8 mouse cellular contexts compared by ENCODE assay signal in genomic region chr4:116143891-116144717, GRCm38 (mm10). TPM values are rescaled to one million over a fixed set of nuclear protein-coding genes. Genes with fewer than 3 reads are reported as not detected.
DNase-seq lines count a peak whose midpoint lies in the region; ATAC-seq and TF ChIP-seq lines count a peak whose summit lies in the region.

No protein-coding gene starts in this region.

- peak overlapping the region; percentile 29 for H3K9ac ChIP-seq in ES-E14 (ENCODE audit: insufficient read depth, low read depth, low read length, poor library complexity, severe bottlenecking)
- peak overlapping the region; percentile 57 for H3K9ac ChIP-seq in forebrain, embryonic 15.5 days (replicated peaks)
- peak overlapping the region; percentile 56 for H3K9ac ChIP-seq in lung, embryonic 15.5 days

- no peaks in the 10 kb centered on the region for H3K9me3 ChIP-seq in ES-E14 (ENCODE audit: control insufficient read depth, insufficient read depth, low read depth, low read length)
- H3K9me3 ChIP-seq in forebrain, embryonic 15.5 days = no peaks in the 10 kb centered on the region
- H3K9me3 ChIP-seq in lung, embryonic 15.5 days = no peaks in the 10 kb centered on the region

- peaks cover 10 to 15% of the 10 kb centered on the region in 2 experiments; a peak in 3 of 4 replicates for H3K4me1 ChIP-seq in ES-E14 (ENCODE audit: control insufficient read depth in 2 of 2, insufficient read depth in 2 of 2, low read length in 2 of 2, poor library complexity in 1 of 2)
- peaks cover 18% of the 10 kb centered on the region for H3K4me1 ChIP-seq in forebrain, embryonic 15.5 days
- peaks cover 15% of the 10 kb centered on the region for H3K4me1 ChIP-seq in lung, embryonic 15.5 days
- H3K4me1 ChIP-seq in olfactory bulb, adult 2 months (ENCODE audit: control insufficient read depth, insufficient read depth, low read length) = peaks cover 19% of the 10 kb centered on the region

- no peaks in the 10 kb centered on the region for H3K27me3 ChIP-seq in forebrain, embryonic 15.5 days
- H3K27me3 ChIP-seq in lung, embryonic 15.5 days = no peaks in the 10 kb centered on the region

- H3K27ac ChIP-seq in ES-E14 (ENCODE audit: insufficient read depth, low read depth, low read length, poor library complexity, severe bottlenecking) = no peak overlapping the region
- H3K27ac ChIP-seq in forebrain, embryonic 15.5 days (replicated peaks) = no peak overlapping the region
- no peak overlapping the region for H3K27ac ChIP-seq in lung, embryonic 15.5 days
- no peak overlapping the region for H3K27ac ChIP-seq in olfactory bulb, adult 2 months (ENCODE audit: insufficient read depth, low read depth, low read length)

- no peaks in the 10 kb centered on the region for H3K36me3 ChIP-seq in ES-E14 (ENCODE audit: control insufficient read depth, insufficient read depth, low read length, poor library complexity, severe bottlenecking)
- H3K36me3 ChIP-seq in forebrain, embryonic 15.5 days = no peaks in the 10 kb centered on the region
- H3K36me3 ChIP-seq in lung, embryonic 15.5 days = no peaks in the 10 kb centered on the region

- H3K4me3 ChIP-seq in ES-E14 (ENCODE audit: insufficient read depth in 1 of 2, low read depth in 1 of 2, low read length in 2 of 2, poor library complexity in 1 of 2, severe bottlenecking in 1 of 2) = peak overlapping the region; percentile 69 to 79
- H3K4me3 ChIP-seq in forebrain, embryonic 15.5 days = peak overlapping the region; percentile 65
- peak overlapping the region; percentile 63 for H3K4me3 ChIP-seq in lung, embryonic 15.5 days
- peak overlapping the region; percentile 58 for H3K4me3 ChIP-seq in olfactory bulb, adult 2 months (ENCODE audit: insufficient read depth, low read depth, low read length)

- H3K4me2 ChIP-seq in forebrain, embryonic 15.5 days (replicated peaks) = peak overlapping the region; percentile 97
- peak overlapping the region; percentile 94 for H3K4me2 ChIP-seq in lung, embryonic 15.5 days

- TF ChIP-seq POLR2A in olfactory bulb, adult 2 months (IDR thresholded peaks at IDR 0.05; ENCODE audit: insufficient read depth, low read depth, low read length) = peak; percentile 44; the same call in 1 of the 2 replicates

- DNase-seq in ES-E14 (ENCODE audit: low read depth, low spot score) = no peak
- peak; percentile 48 for DNase-seq in heart, postnatal 25 days (ENCODE audit: low spot score)
- peak; percentile 80 to 82 for DNase-seq in kidney, postnatal 4 days
- DNase-seq in thymus, postnatal 10 days (ENCODE audit: low spot score in 2 of 2) = peak; percentile 49 to 60

- ATAC-seq in cerebellum, adult (ENCODE audit: insufficient number of reproducible peaks, low FRiP score, low TSS enrichment) = peak; percentile 12; the same call in 1 of the 2 replicates
- peak; percentile 85 for ATAC-seq in forebrain, embryonic 15.5 days (replicated peaks)
- peak; percentile 85 for ATAC-seq in lung, embryonic 15.5 days (ENCODE audit: borderline replicate concordance, extremely low read depth, low FRiP score, low TSS enrichment)

- under 1% methylated on average over 41 of the region's 47 CpGs for WGBS in forebrain, embryonic 15.5 days
- WGBS in lung, embryonic 15.5 days = 1% methylated on average over 47 of the region's 47 CpGs
- under 1% methylated on average over 47 of the region's 47 CpGs for WGBS in olfactory bulb, adult 2 months

- TF ChIP-seq CTCF in olfactory bulb, adult 2 months (IDR thresholded peaks at IDR 0.05; ENCODE audit: insufficient read depth, low read depth, low read length) = no peak

- in situ Hi-C loops in ES-E14 (cut with MboI; ENCODE audit: low sequenced_read_pairs in 2 of 2, unreplicated experiment in 2 of 2) = no loop called here

- intact Hi-C loops in heart, postnatal 25 days (cut with DNase I) = no loop called here

TF ChIP-seq in ES-E14, 5 proteins besides CTCF, POLR2A, EP300 and RAD21:
- no peak for TF ChIP-seq ZNF384 (IDR thresholded peaks at IDR 0.05; ENCODE audit: low read depth, low read length)
- TF ChIP-seq CHD2 (IDR thresholded peaks at IDR 0.05; ENCODE audit: low read depth, low read length) = no peak
- TF ChIP-seq ZC3H11A (IDR thresholded peaks at IDR 0.05; ENCODE audit: borderline replicate concordance, low read depth, low read length) = no peak
- TF ChIP-seq MAFK (IDR thresholded peaks at IDR 0.05; ENCODE audit: insufficient read depth, low read depth, low read length) = no peak
- TF ChIP-seq HCFC1 (IDR thresholded peaks at IDR 0.05; ENCODE audit: borderline replicate concordance, insufficient read depth, low read length) = no peak

RNA-seq across cellular contexts. Expression of gene Lurap1, which starts 7.0 kb away (rescaled TPM):
- 0.49 and 0.95 TPM in 2 replicates for total RNA-seq in ES-E14 (2012; rRNA removed)
- polyA plus RNA-seq in forebrain, embryonic 15.5 days (2015; fragmentation: Nextera tagmentation; extraction: Ambion mirVana) = 2.4 TPM in 2 replicates
- 1 to 10 TPM; 3.3 to 3.9 TPM for total RNA-seq in heart, postnatal 25 days (2021)
- polyA plus RNA-seq in lung, embryonic 15.5 days (2015; fragmentation: Nextera tagmentation; extraction: Ambion mirVana) = 2.8 and 3.3 TPM in 2 replicates
- polyA plus RNA-seq in olfactory bulb, adult 2 months (2012; ENCODE audit: insufficient read depth, insufficient read length, low replicate concordance, missing spikeins) = not detected in 2 replicates

RNA-seq across cellular contexts. Expression of gene Pomgnt1, which starts 20.5 kb away (rescaled TPM):
- total RNA-seq in ES-E14 (2012; rRNA removed) = 48.6 and 51.5 TPM in 2 replicates
- polyA plus RNA-seq in forebrain, embryonic 15.5 days (2015; fragmentation: Nextera tagmentation; extraction: Ambion mirVana) = 63.5 and 66.1 TPM in 2 replicates
- 10 to 100 TPM; 61.8 to 62.7 TPM for total RNA-seq in heart, postnatal 25 days (2021)
- polyA plus RNA-seq in lung, embryonic 15.5 days (2015; fragmentation: Nextera tagmentation; extraction: Ambion mirVana) = 59.2 and 66.1 TPM in 2 replicates
- not detected in 2 replicates for polyA plus RNA-seq in olfactory bulb, adult 2 months (2012; ENCODE audit: insufficient read depth, insufficient read length, low replicate concordance, missing spikeins)

RNA-seq across cellular contexts. Expression of gene Rad54l, which starts 20.6 kb away (rescaled TPM):
- total RNA-seq in ES-E14 (2012; rRNA removed) = 36.2 and 38.6 TPM in 2 replicates
- polyA plus RNA-seq in forebrain, embryonic 15.5 days (2015; fragmentation: Nextera tagmentation; extraction: Ambion mirVana) = 21.2 and 23.0 TPM in 2 replicates
- under 1 TPM; 0.29 to 0.53 TPM for total RNA-seq in heart, postnatal 25 days (2021)
- 34.5 and 34.7 TPM in 2 replicates for polyA plus RNA-seq in lung, embryonic 15.5 days (2015; fragmentation: Nextera tagmentation; extraction: Ambion mirVana)
- polyA plus RNA-seq in olfactory bulb, adult 2 months (2012; ENCODE audit: insufficient read depth, insufficient read length, low replicate concordance, missing spikeins) = not detected in 2 replicates

RNA-seq across cellular contexts. Expression of gene Tspan1, which starts 23.3 kb away (rescaled TPM):
- 1.7 and 3.0 TPM in 2 replicates for total RNA-seq in ES-E14 (2012; rRNA removed)
- polyA plus RNA-seq in forebrain, embryonic 15.5 days (2015; fragmentation: Nextera tagmentation; extraction: Ambion mirVana) = 0.28 TPM in 1 of 2 replicates, not detected in the other
- not detected for total RNA-seq in heart, postnatal 25 days (2021)
- polyA plus RNA-seq in lung, embryonic 15.5 days (2015; fragmentation: Nextera tagmentation; extraction: Ambion mirVana) = 10.6 and 13.3 TPM in 2 replicates
- not detected in 2 replicates for polyA plus RNA-seq in olfactory bulb, adult 2 months (2012; ENCODE audit: insufficient read depth, insufficient read length, low replicate concordance, missing spikeins)

RNA-seq across cellular contexts. Expression of gene 1700042G07Rik, which starts 29.1 kb away (rescaled TPM):
- not detected in 2 replicates for total RNA-seq in ES-E14 (2012; rRNA removed)
- polyA plus RNA-seq in forebrain, embryonic 15.5 days (2015; fragmentation: Nextera tagmentation; extraction: Ambion mirVana) = not detected in 2 replicates
- total RNA-seq in heart, postnatal 25 days (2021) = not detected
- not detected in 2 replicates for polyA plus RNA-seq in lung, embryonic 15.5 days (2015; fragmentation: Nextera tagmentation; extraction: Ambion mirVana)
- polyA plus RNA-seq in olfactory bulb, adult 2 months (2012; ENCODE audit: insufficient read depth, insufficient read length, low replicate concordance, missing spikeins) = not detected in 2 replicates

Comparison
In these comparisons a context has a peak if more than half of its experiments do, and no peak if none do; other contexts are left out.
1. ATAC-seq: peak in every context shown above with its lines; median percentile 85 in forebrain, embryonic 15.5 days; 85 in lung, embryonic 15.5 days; 12 in cerebellum, adult.
2. RNA of gene Rad54l, which starts 20.6 kb away (polyA plus RNA-seq): 34.5 to 34.7 TPM in lung, embryonic 15.5 days and 21.2 to 23.0 TPM in forebrain, embryonic 15.5 days; not detected in olfactory bulb, adult 2 months; every median in the first group is over 10 times any median in the second.
3. Peak in every context shown above with its lines, with median percentiles within 50 percentile points of each other: H3K4me3 ChIP-seq and H3K9ac ChIP-seq.